Mouse (Mus musculus): ENCODE measurements around the gene Rab5if. TPM values are rescaled to one million over a fixed set of nuclear protein-coding genes. Genes with fewer than 3 reads are reported as not detected.

The Rab5if gene
- polyA plus RNA-seq, 1 experiment from 2014 or later: 139 TPM

GRCm38 (mm10) chr2:156923057-156923456 lies 60.1 kb downstream of the Rab5if start:
- H3K36me3 ChIP-seq (replicated peaks): peaks cover under 1% of the 10 kb centered on the region
- 82% methylated on average over 5 of the region's 5 CpGs for WGBS
- H3K9me3 ChIP-seq: no peaks in the 10 kb centered on the region
- no peak overlapping the region for H3K4me2 ChIP-seq
- no peaks in the 10 kb centered on the region for H3K27me3 ChIP-seq (replicated peaks)
- no peak overlapping the region for H3K9ac ChIP-seq
- ATAC-seq (replicated peaks): no peak
- no peak overlapping the region for H3K4me3 ChIP-seq
- no peak overlapping the region for H3K27ac ChIP-seq
- H3K4me1 ChIP-seq: no peaks in the 10 kb centered on the region

Other genes starting within 250 kb of the Rab5if start
- 272 and 277 TPM in 2 replicates for gene Dlgap4, start 249.4 kb upstream of the Rab5if start, polyA plus RNA-seq (2015; fragmentation: Nextera tagmentation; extraction: Ambion mirVana)
- gene Myl9, start 87.7 kb upstream of the Rab5if start, polyA plus RNA-seq (2015; fragmentation: Nextera tagmentation; extraction: Ambion mirVana): 41.2 and 41.6 TPM in 2 replicates
- gene Tgif2, start 23.1 kb upstream of the Rab5if start, polyA plus RNA-seq (2015; fragmentation: Nextera tagmentation; extraction: Ambion mirVana): 19.9 and 21.9 TPM in 2 replicates
- 11.3 and 11.6 TPM in 2 replicates for gene 4930518I15Rik, start 5.2 kb upstream of the Rab5if start, polyA plus RNA-seq (2015; fragmentation: Nextera tagmentation; extraction: Ambion mirVana)
- gene Sla2, start 24.1 kb downstream of the Rab5if start, polyA plus RNA-seq (2015; fragmentation: Nextera tagmentation; extraction: Ambion mirVana): 0.18 and 0.19 TPM in 2 replicates
- 132 and 136 TPM in 2 replicates for gene Ndrg3, start 128.9 kb downstream of the Rab5if start, polyA plus RNA-seq (2015; fragmentation: Nextera tagmentation; extraction: Ambion mirVana)
- gene Dsn1, start 144.0 kb downstream of the Rab5if start, polyA plus RNA-seq (2015; fragmentation: Nextera tagmentation; extraction: Ambion mirVana): 8.9 and 9.6 TPM in 2 replicates
- 6.8 and 7.1 TPM in 2 replicates for gene Soga1, start 216.1 kb downstream of the Rab5if start, polyA plus RNA-seq (2015; fragmentation: Nextera tagmentation; extraction: Ambion mirVana)
- gene Tldc2, start 223.9 kb downstream of the Rab5if start, polyA plus RNA-seq (2015; fragmentation: Nextera tagmentation; extraction: Ambion mirVana): not detected in 2 replicates